Mouse (Mus musculus): ENCODE results near the gene Uhrf2. TPM values are rescaled to one million over a fixed set of nuclear protein-coding genes. Genes with fewer than 3 reads are reported as not detected.

The Uhrf2 gene
- polyA plus RNA-seq, 1 experiment from 2014 or later = 54.9 TPM

- Histone ChIP-seq H3K27ac (no peak overlapping the region), H3K36me3 (no peaks in the 10 kb centered on the region), H3K4me2 (replicated peaks) (peak overlapping the region; percentile 46), H3K4me3 (replicated peaks) (no peak overlapping the region), H3K27me3 (replicated peaks) (no peaks in the 10 kb centered on the region), H3K9ac (no peak overlapping the region), H3K4me1 (replicated peaks) (peaks cover 4% of the 10 kb centered on the region), H3K9me3 (no peaks in the 10 kb centered on the region)
- 0 out of 2 replicates have a peak, but pooled peaks have one; percentile 49 for ATAC-seq
- 35% methylated on average over 14 of the region's 14 CpGs for WGBS
Measured at GRCm38 (mm10) chr19:30114919-30115441, 84.7 kb downstream of the Uhrf2 start.

GRCm38 (mm10) chr19:30115606-30116005, 85.3 kb downstream of the Uhrf2 start:
- H3K27ac ChIP-seq = no peak overlapping the region
- H3K4me3 ChIP-seq (replicated peaks) = no peak overlapping the region
- no peak overlapping the region for H3K9ac ChIP-seq
- no peaks in the 10 kb centered on the region for H3K36me3 ChIP-seq
- 60% methylated on average over 5 of the region's 5 CpGs for WGBS
- H3K27me3 ChIP-seq (replicated peaks) = no peaks in the 10 kb centered on the region
- no peak for ATAC-seq
- H3K4me2 ChIP-seq (replicated peaks) = no peak overlapping the region
- peaks cover 4% of the 10 kb centered on the region for H3K4me1 ChIP-seq (replicated peaks)
- H3K9me3 ChIP-seq = no peaks in the 10 kb centered on the region

GRCm38 (mm10) chr19:30117241-30117640, 86.9 kb downstream of the Uhrf2 start:
- Histone ChIP-seq H3K27ac (no peak overlapping the region), H3K4me2 (replicated peaks) (no peak overlapping the region), H3K4me3 (replicated peaks) (no peak overlapping the region), H3K9ac (no peak overlapping the region), H3K36me3 (no peaks in the 10 kb centered on the region), H3K27me3 (replicated peaks) (no peaks in the 10 kb centered on the region), H3K4me1 (replicated peaks) (peaks cover 4% of the 10 kb centered on the region), H3K9me3 (no peaks in the 10 kb centered on the region)
- no peak for ATAC-seq
- WGBS = 76% methylated on average over 4 of the region's 4 CpGs

GRCm38 (mm10) chr19:30117775-30118174, 87.5 kb downstream of the Uhrf2 start:
- no peak overlapping the region for H3K4me2 ChIP-seq (replicated peaks)
- no peak overlapping the region for H3K9ac ChIP-seq
- H3K27ac ChIP-seq = no peak overlapping the region
- H3K4me1 ChIP-seq (replicated peaks) = peaks cover 4% of the 10 kb centered on the region
- H3K27me3 ChIP-seq (replicated peaks) = no peaks in the 10 kb centered on the region
- no peak overlapping the region for H3K4me3 ChIP-seq (replicated peaks)
- WGBS = 68% methylated on average over 9 of the region's 9 CpGs
- H3K9me3 ChIP-seq = no peaks in the 10 kb centered on the region
- H3K36me3 ChIP-seq = no peaks in the 10 kb centered on the region
- ATAC-seq = no peak

- no peaks in the 10 kb centered on the region for H3K36me3 ChIP-seq
- ATAC-seq = peak; percentile 86
- no peaks in the 10 kb centered on the region for H3K9me3 ChIP-seq
- 80% methylated on average over 17 of the region's 17 CpGs for WGBS
- no peak overlapping the region for H3K9ac ChIP-seq
- no peak overlapping the region for H3K4me2 ChIP-seq (replicated peaks)
- H3K4me1 ChIP-seq (replicated peaks) = peaks cover 4% of the 10 kb centered on the region
- no peak overlapping the region for H3K27ac ChIP-seq
- no peaks in the 10 kb centered on the region for H3K27me3 ChIP-seq (replicated peaks)
- no peak overlapping the region for H3K4me3 ChIP-seq (replicated peaks)
Measured at GRCm38 (mm10) chr19:30118344-30119312, 88.3 kb downstream of the Uhrf2 start.

GRCm38 (mm10) chr19:30124999-30125669, 94.8 kb downstream of the Uhrf2 start:
- Histone ChIP-seq H3K9ac (no peak overlapping the region), H3K4me2 (replicated peaks) (no peak overlapping the region), H3K9me3 (no peaks in the 10 kb centered on the region), H3K36me3 (no peaks in the 10 kb centered on the region), H3K27me3 (replicated peaks) (no peaks in the 10 kb centered on the region), H3K4me3 (replicated peaks) (no peak overlapping the region), H3K4me1 (replicated peaks) (no peaks in the 10 kb centered on the region), H3K27ac (no peak overlapping the region)
- ATAC-seq = peak; percentile 72; the same call in 1 of the 2 replicates
- WGBS = 57% methylated on average over 7 of the region's 7 CpGs

GRCm38 (mm10) chr19:30125670-30126059, 95.4 kb downstream of the Uhrf2 start:
- 78% methylated on average over 7 of the region's 7 CpGs for WGBS
- Histone ChIP-seq H3K4me2 (replicated peaks) (no peak overlapping the region), H3K9me3 (no peaks in the 10 kb centered on the region), H3K9ac (no peak overlapping the region), H3K36me3 (no peaks in the 10 kb centered on the region), H3K27ac (no peak overlapping the region), H3K4me1 (replicated peaks) (no peaks in the 10 kb centered on the region), H3K4me3 (replicated peaks) (no peak overlapping the region), H3K27me3 (replicated peaks) (no peaks in the 10 kb centered on the region)
- ATAC-seq = no peak

- Histone ChIP-seq H3K9me3 (no peaks in the 10 kb centered on the region), H3K27me3 (replicated peaks) (no peaks in the 10 kb centered on the region), H3K9ac (no peak overlapping the region), H3K4me3 (replicated peaks) (no peak overlapping the region), H3K36me3 (no peaks in the 10 kb centered on the region), H3K4me2 (replicated peaks) (no peak overlapping the region), H3K4me1 (replicated peaks) (no peaks in the 10 kb centered on the region), H3K27ac (no peak overlapping the region)
- no peak for ATAC-seq
- WGBS = 68% methylated on average over 4 of the region's 4 CpGs
Measured at GRCm38 (mm10) chr19:30128177-30128576, 97.9 kb downstream of the Uhrf2 start.

GRCm38 (mm10) chr19:30136308-30136707, 106.0 kb downstream of the Uhrf2 start:
- WGBS = 70% methylated on average over 1 of the region's 1 CpGs
- no peak overlapping the region for H3K27ac ChIP-seq
- no peak for ATAC-seq

More at GRCm38 (mm10) chr19:30136308-30136707, 106.0 kb downstream of the Uhrf2 start:
- H3K4me3 ChIP-seq (replicated peaks) = no peak overlapping the region
- no peak overlapping the region for H3K9ac ChIP-seq
- H3K36me3 ChIP-seq = no peaks in the 10 kb centered on the region
- no peak overlapping the region for H3K4me2 ChIP-seq (replicated peaks)
- H3K27me3 ChIP-seq (replicated peaks) = no peaks in the 10 kb centered on the region
- H3K9me3 ChIP-seq = no peaks in the 10 kb centered on the region
- no peaks in the 10 kb centered on the region for H3K4me1 ChIP-seq (replicated peaks)

Other genes with a start within 250 kb of the Uhrf2 start
- gene 9930021J03Rik, start 224.5 kb upstream of the Uhrf2 start, polyA plus RNA-seq (2015; fragmentation: Nextera tagmentation; extraction: Ambion mirVana) = 4.0 and 4.3 TPM in 2 replicates
- gene Ranbp6, start 217.5 kb upstream of the Uhrf2 start, polyA plus RNA-seq (2015; fragmentation: Nextera tagmentation; extraction: Ambion mirVana) = 12.1 and 12.9 TPM in 2 replicates
- gene Il33, start 105.4 kb upstream of the Uhrf2 start, polyA plus RNA-seq (2015; fragmentation: Nextera tagmentation; extraction: Ambion mirVana) = 16.1 and 20.9 TPM in 2 replicates
- gene Trpd52l3, start 26.7 kb upstream of the Uhrf2 start, polyA plus RNA-seq (2015; fragmentation: Nextera tagmentation; extraction: Ambion mirVana) = not detected in 2 replicates
- 1.8 TPM in 2 replicates for gene Gldc, start 144.9 kb downstream of the Uhrf2 start, polyA plus RNA-seq (2015; fragmentation: Nextera tagmentation; extraction: Ambion mirVana)
- gene Mbl2, start 202.4 kb downstream of the Uhrf2 start, polyA plus RNA-seq (2015; fragmentation: Nextera tagmentation; extraction: Ambion mirVana) = 0.13 and 0.25 TPM in 2 replicates

All from intestine, embryonic 15.5 days (tissue).